In the genomic region with DNA sequence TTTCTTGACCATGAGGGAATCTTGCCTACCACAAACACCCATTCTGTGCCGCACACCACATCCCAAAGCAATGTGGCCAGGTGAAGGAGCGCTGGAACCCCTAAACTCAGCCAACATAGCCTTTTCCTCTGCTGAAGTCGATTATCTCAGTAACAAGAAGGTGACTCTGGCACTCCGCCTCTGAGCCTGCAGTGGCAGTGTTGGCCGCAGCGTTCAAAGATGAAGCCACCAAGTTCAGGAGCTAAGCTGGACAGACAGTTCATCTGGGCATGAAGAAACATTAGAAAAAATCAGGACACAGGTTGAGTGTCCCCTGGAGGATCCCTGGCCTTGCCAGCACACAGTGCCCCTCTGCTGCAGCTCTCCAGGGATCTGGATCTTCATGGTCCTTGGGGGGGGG, we compare ENCODE assay signal across 15 mouse cellular contexts. TPM values are rescaled to one million over a fixed set of nuclear protein-coding genes. Genes with fewer than 3 reads are reported as not detected.
DNase-seq lines count a peak whose midpoint lies in the region; ATAC-seq and TF ChIP-seq lines count a peak whose summit lies in the region.
"Had no signal": no experiment of that assay in that cellular context is flagged by ENCODE, and none has a peak within 500 bp of the region (broad histone marks: within the 10 kb centered on the region; RNA-seq: fewer than 3 reads in every experiment).

No protein-coding gene starts in this region.

- H3K4me1 ChIP-seq in midbrain, embryonic 11.5 days (ENCODE audit: control insufficient read depth, insufficient read depth, low read length) = no peaks in the 10 kb centered on the region
- H3K4me1 ChIP-seq in midbrain, postnatal 0 days (ENCODE audit: insufficient read depth, low read length) = no peaks in the 10 kb centered on the region
- peaks cover 11% of the 10 kb centered on the region; the same call in 1 of the 2 replicates for H3K4me1 ChIP-seq in small intestine, adult 2 months (ENCODE audit: control insufficient read depth, insufficient read depth, insufficient read length, low read length)
- no peaks in the 10 kb centered on the region for H3K4me1 ChIP-seq in intestine, postnatal 0 days (replicated peaks; ENCODE audit: control insufficient read depth, insufficient read depth, low read length)

- no peaks in the 10 kb centered on the region for H3K9me3 ChIP-seq in midbrain, embryonic 11.5 days (ENCODE audit: control insufficient read depth, low read length)
- no peaks in the 10 kb centered on the region for H3K9me3 ChIP-seq in midbrain, postnatal 0 days (ENCODE audit: low read length)
- H3K9me3 ChIP-seq in intestine, postnatal 0 days (ENCODE audit: control insufficient read depth) = no peaks in the 10 kb centered on the region
- H3K9me3 ChIP-seq: forebrain, embryonic 10.5 days; forebrain, embryonic 13.5 days; heart, embryonic 10.5 days; heart, embryonic 13.5 days had no signal

- 0 out of 2 replicates have a peak, but pooled peaks have one; percentile 1 for ATAC-seq in cerebellum, adult (ENCODE audit: insufficient number of reproducible peaks, low FRiP score, low TSS enrichment)
- no peak for ATAC-seq in midbrain, embryonic 11.5 days (ENCODE audit: low FRiP score)
- no peak for ATAC-seq in midbrain, postnatal 0 days (ENCODE audit: low FRiP score)
- ATAC-seq in intestine, postnatal 0 days = no peak

- no peak overlapping the region for H3K4me3 ChIP-seq in midbrain, embryonic 11.5 days (ENCODE audit: low read depth, low read length)
- H3K4me3 ChIP-seq in midbrain, postnatal 0 days (ENCODE audit: low read depth, low read length) = no peak overlapping the region
- H3K4me3 ChIP-seq in small intestine, adult 2 months (ENCODE audit: low read depth, low read length) = no peak overlapping the region
- H3K4me3 ChIP-seq in intestine, postnatal 0 days (ENCODE audit: low read depth, low read length) = no peak overlapping the region
- H3K4me3 ChIP-seq: forebrain, embryonic 13.5 days; heart, adult 2 months; heart, embryonic 10.5 days; heart, embryonic 13.5 days had no signal

- no peak overlapping the region for H3K27ac ChIP-seq in midbrain, embryonic 11.5 days (ENCODE audit: low read depth, low read length)
- H3K27ac ChIP-seq in midbrain, postnatal 0 days (ENCODE audit: low read depth, low read length) = no peak overlapping the region
- no peak overlapping the region for H3K27ac ChIP-seq in small intestine, adult 2 months (ENCODE audit: insufficient read depth, low read depth, low read length)
- H3K27ac ChIP-seq in intestine, postnatal 0 days (ENCODE audit: low read depth, low read length) = no peak overlapping the region
- H3K27ac ChIP-seq: forebrain, embryonic 10.5 days; forebrain, embryonic 13.5 days; heart, embryonic 10.5 days; heart, embryonic 13.5 days; hindbrain, embryonic 14.5 days; hindbrain, postnatal 0 days had no signal

- no peak overlapping the region for H3K9ac ChIP-seq in midbrain, embryonic 11.5 days (ENCODE audit: low read length)
- no peak overlapping the region for H3K9ac ChIP-seq in midbrain, postnatal 0 days (replicated peaks; ENCODE audit: low read length, poor library complexity, severe bottlenecking)
- no peak overlapping the region for H3K9ac ChIP-seq in intestine, postnatal 0 days (ENCODE audit: low read depth, low read length)
- H3K9ac ChIP-seq: forebrain, embryonic 13.5 days; heart, embryonic 13.5 days; hindbrain, embryonic 14.5 days had no signal

- no peaks in the 10 kb centered on the region for H3K27me3 ChIP-seq in midbrain, embryonic 11.5 days (ENCODE audit: control insufficient read depth, insufficient read depth, low read length)
- no peaks in the 10 kb centered on the region for H3K27me3 ChIP-seq in midbrain, postnatal 0 days (ENCODE audit: insufficient read depth, low read length)
- no peaks in the 10 kb centered on the region for H3K27me3 ChIP-seq in small intestine, adult 2 months (ENCODE audit: control insufficient read depth, insufficient read depth, low read length)
- no peaks in the 10 kb centered on the region for H3K27me3 ChIP-seq in intestine, postnatal 0 days (replicated peaks; ENCODE audit: control insufficient read depth, insufficient read depth, low read length)
- H3K27me3 ChIP-seq: forebrain, embryonic 13.5 days; heart, embryonic 13.5 days had no signal

- no peak overlapping the region for H3K4me2 ChIP-seq in midbrain, embryonic 11.5 days
- no peak overlapping the region for H3K4me2 ChIP-seq in midbrain, postnatal 0 days (ENCODE audit: low read depth, low read length, poor library complexity, severe bottlenecking)
- H3K4me2 ChIP-seq in intestine, postnatal 0 days (replicated peaks; ENCODE audit: low read depth) = no peak overlapping the region
- H3K4me2 ChIP-seq: forebrain, embryonic 13.5 days; heart, embryonic 13.5 days; hindbrain, embryonic 14.5 days had no signal

- no peak for TF ChIP-seq CTCF in midbrain, postnatal 0 days (IDR thresholded peaks at IDR 0.05)
- 0 out of 2 replicates have a peak, but pooled peaks have one; percentile 6 for TF ChIP-seq CTCF in small intestine, adult 2 months (IDR thresholded peaks at IDR 0.05; ENCODE audit: extremely low read depth, insufficient read length, insufficient replicate concordance, low read depth, low read length)
- TF ChIP-seq CTCF in intestine, postnatal 0 days (IDR thresholded peaks at IDR 0.05; ENCODE audit: low read depth) = no peak

- WGBS in midbrain, embryonic 11.5 days = 88% methylated on average over 6 of the region's 6 CpGs
- 91% methylated on average over 6 of the region's 6 CpGs for WGBS in midbrain, postnatal 0 days
- 89% methylated on average over 6 of the region's 6 CpGs for WGBS in small intestine, adult 2 months
- WGBS in intestine, postnatal 0 days = 92% methylated on average over 6 of the region's 6 CpGs

- TF ChIP-seq POLR2A in small intestine, adult 2 months (IDR thresholded peaks at IDR 0.05; ENCODE audit: low read depth, low read length) = no peak

- DNase-seq in cerebellum, adult 11 months = no peak
- DNase-seq in cerebellum, postnatal 14 days = peak; percentile 46 to 73
- no peak for DNase-seq in cerebellum, adult 18-20 months
- DNase-seq in midbrain, embryonic 11.5 days (ENCODE audit: low spot score, missing footprints) = peak; percentile 49
- DNase-seq in midbrain, postnatal 0 days (ENCODE audit: low spot score) = no peak

- H3K36me3 ChIP-seq in midbrain, embryonic 11.5 days (ENCODE audit: control insufficient read depth, insufficient read depth, low read length) = peaks cover 24% of the 10 kb centered on the region
- H3K36me3 ChIP-seq in midbrain, postnatal 0 days (ENCODE audit: insufficient read depth, low read length) = peaks cover 45% of the 10 kb centered on the region
- H3K36me3 ChIP-seq in small intestine, adult 2 months (ENCODE audit: control insufficient read depth, insufficient read depth, low read length) = peaks cover 37% of the 10 kb centered on the region
- H3K36me3 ChIP-seq in intestine, postnatal 0 days (ENCODE audit: control insufficient read depth, insufficient read depth) = peaks cover 37% of the 10 kb centered on the region

RNA-seq across cellular contexts. Expression of gene Creld2, which starts 8.0 kb away (rescaled TPM):
- 72.5 and 81.7 TPM in 2 replicates for polyA plus RNA-seq in midbrain, embryonic 11.5 days (2014; fragmentation: Nextera tagmentation; extraction: Ambion mirVana)
- total RNA-seq in midbrain, postnatal 0 days (2014; rRNA removed) = 25.4 and 31.5 TPM in 2 replicates
- 38.2 and 41.7 TPM in 2 replicates for polyA plus RNA-seq in midbrain, postnatal 0 days (2015; fragmentation: Nextera tagmentation; extraction: Ambion mirVana)
- 55.7 and 59.1 TPM in 2 replicates for polyA plus RNA-seq in small intestine, adult 2 months (2012; rRNA removed)
- 67.8 and 67.9 TPM in 2 replicates for polyA plus RNA-seq in intestine, postnatal 0 days (2015; fragmentation: Nextera tagmentation; extraction: Ambion mirVana)

RNA-seq across cellular contexts. Expression of gene Alg12, which starts 8.3 kb away (rescaled TPM):
- 10.8 and 11.0 TPM in 2 replicates for polyA plus RNA-seq in midbrain, embryonic 11.5 days (2014; fragmentation: Nextera tagmentation; extraction: Ambion mirVana)
- total RNA-seq in midbrain, postnatal 0 days (2014; rRNA removed) = 9.3 and 11.5 TPM in 2 replicates
- 5.5 and 7.0 TPM in 2 replicates for polyA plus RNA-seq in midbrain, postnatal 0 days (2015; fragmentation: Nextera tagmentation; extraction: Ambion mirVana)
- 14.5 and 16.4 TPM in 2 replicates for polyA plus RNA-seq in small intestine, adult 2 months (2012; rRNA removed)
- polyA plus RNA-seq in intestine, postnatal 0 days (2015; fragmentation: Nextera tagmentation; extraction: Ambion mirVana) = 7.3 and 8.4 TPM in 2 replicates

RNA-seq across cellular contexts. Expression of gene Pim3, which starts 34.5 kb away (rescaled TPM):
- polyA plus RNA-seq in midbrain, embryonic 11.5 days (2014; fragmentation: Nextera tagmentation; extraction: Ambion mirVana) = 30.1 and 30.5 TPM in 2 replicates
- 78.0 and 95.4 TPM in 2 replicates for total RNA-seq in midbrain, postnatal 0 days (2014; rRNA removed)
- 69.1 and 72.5 TPM in 2 replicates for polyA plus RNA-seq in midbrain, postnatal 0 days (2015; fragmentation: Nextera tagmentation; extraction: Ambion mirVana)
- polyA plus RNA-seq in small intestine, adult 2 months (2012; rRNA removed) = 38.3 and 60.3 TPM in 2 replicates
- polyA plus RNA-seq in intestine, postnatal 0 days (2015; fragmentation: Nextera tagmentation; extraction: Ambion mirVana) = 28.0 and 36.8 TPM in 2 replicates

Comparison
In these comparisons a context has a peak if more than half of its experiments do, and no peak if none do; other contexts are left out.
1. DNase-seq: peak in cerebellum, postnatal 14 days (2 of 2) and midbrain, embryonic 11.5 days (single experiment); none in cerebellum, adult 11 months (single experiment), cerebellum, adult 18-20 months (0 of 2) and midbrain, postnatal 0 days (single experiment).